Mouse (Mus musculus): Measurements from ENCODE around the gene Mrps35. TPM values are rescaled to one million over a fixed set of nuclear protein-coding genes. Genes with fewer than 3 reads are reported as not detected.

The Mrps35 gene
- polyA plus RNA-seq, 1 experiment, result 3.1 TPM

DNA sequence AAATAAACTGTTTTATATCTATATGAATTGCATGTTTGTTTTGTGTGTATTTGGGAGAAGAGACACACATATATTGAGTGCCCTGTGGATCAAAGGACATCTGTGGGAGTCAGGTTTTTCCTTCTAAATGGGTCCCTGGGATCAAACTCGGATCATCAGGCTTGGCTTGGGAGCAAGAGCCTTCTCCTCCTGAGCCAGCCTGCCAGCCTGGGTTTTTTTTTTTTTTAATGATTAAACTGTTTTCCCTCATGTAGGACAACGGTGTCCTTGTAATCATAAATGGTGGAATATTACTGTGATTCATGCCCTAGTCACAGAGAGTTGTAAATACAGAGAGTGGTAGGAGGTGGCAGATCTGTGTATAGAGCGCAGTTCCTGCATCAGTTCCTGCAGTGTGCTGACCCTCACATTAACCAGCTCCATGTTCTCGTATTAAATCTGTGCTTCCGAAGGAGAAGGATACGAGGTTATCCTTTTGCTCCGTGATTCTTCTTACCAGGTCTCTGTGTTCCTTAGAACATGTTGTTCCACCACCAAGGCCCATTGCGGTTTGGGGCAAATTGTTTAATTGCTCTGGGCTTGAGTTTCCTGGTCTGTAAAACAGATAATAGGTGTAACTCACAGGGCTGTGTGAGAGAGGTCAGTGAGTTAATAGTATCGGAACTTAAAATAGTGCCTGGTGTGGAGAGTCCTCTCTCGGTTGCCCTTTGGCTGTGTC is 21.8 kb downstream of the Mrps35 start:
- TF ChIP-seq CTCF (IDR thresholded peaks at IDR 0.05; ENCODE audit: control insufficient read depth, insufficient read depth, insufficient replicate concordance, low read depth, low read length), result no peak
- no peak for TF ChIP-seq POLR2A (IDR thresholded peaks at IDR 0.05; ENCODE audit: control insufficient read depth, low read depth, low read length)
- H3K27ac ChIP-seq (ENCODE audit: control insufficient read depth, insufficient read depth, low read depth, low read length), result no peak overlapping the region
- no peaks in the 10 kb centered on the region for H3K4me1 ChIP-seq (ENCODE audit: control insufficient read depth, insufficient read depth, low read length)
- H3K27me3 ChIP-seq (ENCODE audit: control insufficient read depth, insufficient read depth, low read length), result no peaks in the 10 kb centered on the region
- H3K4me3 ChIP-seq (ENCODE audit: control insufficient read depth, low read depth, low read length), result no peak overlapping the region
- no peaks in the 10 kb centered on the region for H3K36me3 ChIP-seq (ENCODE audit: control insufficient read depth, insufficient read depth, low read length)

DNA sequence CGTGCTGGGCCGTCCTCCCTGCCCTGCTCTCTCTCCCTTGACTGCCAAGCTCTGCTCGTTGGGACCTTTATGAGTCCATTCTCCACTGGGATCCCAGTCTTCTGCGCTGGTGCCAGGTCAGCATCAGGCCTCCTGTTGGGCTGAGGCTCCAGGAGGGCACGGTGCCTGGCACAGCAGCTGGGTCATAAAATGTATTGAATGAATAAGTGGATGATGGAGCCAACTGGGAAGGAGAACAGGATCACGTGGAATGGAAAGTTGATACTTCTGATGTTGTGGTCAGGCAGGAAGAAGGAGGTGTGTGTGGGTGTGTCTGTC is 22.3 kb downstream of the Mrps35 start:
- H3K36me3 ChIP-seq (ENCODE audit: control insufficient read depth, insufficient read depth, low read length), result no peaks in the 10 kb centered on the region
- H3K27ac ChIP-seq (ENCODE audit: control insufficient read depth, insufficient read depth, low read depth, low read length), result no peak overlapping the region

DNA sequence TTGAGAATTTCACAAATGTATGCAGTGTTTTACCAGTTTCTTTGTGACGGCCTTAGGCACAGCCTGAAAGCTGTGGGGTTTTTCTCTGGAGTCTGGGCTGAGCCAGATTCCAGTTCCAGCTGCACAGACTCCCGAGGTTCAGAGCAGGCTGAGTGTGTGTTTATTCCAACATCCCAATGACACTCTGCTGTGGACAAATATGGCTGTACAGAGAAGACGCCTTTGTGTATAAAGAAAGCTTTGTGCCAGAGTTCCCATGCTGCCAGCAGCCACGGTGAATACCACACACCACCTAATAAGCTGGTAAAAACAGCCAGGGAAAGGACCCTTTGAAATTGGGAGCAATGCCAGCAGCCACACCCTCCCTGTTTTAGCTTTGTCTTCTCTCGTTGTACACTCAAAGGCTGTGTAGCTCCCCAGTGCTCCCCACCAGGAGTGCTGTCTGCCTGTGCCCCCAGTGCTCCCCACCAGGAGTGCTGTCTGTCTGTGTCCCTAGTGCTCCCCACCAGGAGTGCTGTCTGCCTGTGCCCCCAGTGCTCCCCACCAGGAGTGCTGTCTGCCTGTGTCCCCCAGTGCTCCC is 33.3 kb downstream of the Mrps35 start:
- Histone ChIP-seq H3K4me3 (ENCODE audit: control insufficient read depth, low read depth, low read length) (no peak overlapping the region), H3K4me1 (ENCODE audit: control insufficient read depth, insufficient read depth, low read length) (no peaks in the 10 kb centered on the region), H3K36me3 (ENCODE audit: control insufficient read depth, insufficient read depth, low read length) (no peaks in the 10 kb centered on the region), H3K27ac (ENCODE audit: control insufficient read depth, insufficient read depth, low read depth, low read length) (no peak overlapping the region), H3K27me3 (ENCODE audit: control insufficient read depth, insufficient read depth, low read length) (no peaks in the 10 kb centered on the region)
- no peak for TF ChIP-seq CTCF (IDR thresholded peaks at IDR 0.05; ENCODE audit: control insufficient read depth, insufficient read depth, insufficient replicate concordance, low read depth, low read length)
- TF ChIP-seq POLR2A (IDR thresholded peaks at IDR 0.05; ENCODE audit: control insufficient read depth, low read depth, low read length), result no peak

More for the DNA sequence above, 22.3 kb downstream of the Mrps35 start:
- H3K4me1 ChIP-seq (ENCODE audit: control insufficient read depth, insufficient read depth, low read length), result no peaks in the 10 kb centered on the region
- no peak overlapping the region for H3K4me3 ChIP-seq (ENCODE audit: control insufficient read depth, low read depth, low read length)
- TF ChIP-seq POLR2A (IDR thresholded peaks at IDR 0.05; ENCODE audit: control insufficient read depth, low read depth, low read length), result no peak
- TF ChIP-seq CTCF (IDR thresholded peaks at IDR 0.05; ENCODE audit: control insufficient read depth, insufficient read depth, insufficient replicate concordance, low read depth, low read length), result no peak
- no peaks in the 10 kb centered on the region for H3K27me3 ChIP-seq (ENCODE audit: control insufficient read depth, insufficient read depth, low read length)

DNA sequence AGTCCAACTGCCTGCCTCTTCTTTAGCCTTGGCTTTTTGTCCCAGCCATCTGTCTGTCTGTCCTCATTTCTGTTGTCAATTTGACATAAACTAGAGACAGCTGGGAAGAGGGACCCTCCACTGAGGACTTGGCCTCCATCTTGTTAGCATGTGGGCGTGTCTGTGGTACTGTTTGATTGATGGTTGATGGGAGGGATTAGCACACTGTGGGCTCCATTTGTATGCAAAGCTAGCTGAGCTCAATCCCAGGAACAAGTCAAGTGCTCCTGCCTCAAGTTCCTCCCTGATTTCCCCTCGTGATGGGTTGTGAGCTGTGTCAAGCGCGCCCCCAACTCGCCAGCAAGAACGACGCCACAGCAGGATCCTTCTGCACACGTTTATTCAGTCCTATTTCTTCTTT is 34.3 kb downstream of the Mrps35 start:
- H3K27ac ChIP-seq (ENCODE audit: control insufficient read depth, insufficient read depth, low read depth, low read length), result no peak overlapping the region

DNA sequence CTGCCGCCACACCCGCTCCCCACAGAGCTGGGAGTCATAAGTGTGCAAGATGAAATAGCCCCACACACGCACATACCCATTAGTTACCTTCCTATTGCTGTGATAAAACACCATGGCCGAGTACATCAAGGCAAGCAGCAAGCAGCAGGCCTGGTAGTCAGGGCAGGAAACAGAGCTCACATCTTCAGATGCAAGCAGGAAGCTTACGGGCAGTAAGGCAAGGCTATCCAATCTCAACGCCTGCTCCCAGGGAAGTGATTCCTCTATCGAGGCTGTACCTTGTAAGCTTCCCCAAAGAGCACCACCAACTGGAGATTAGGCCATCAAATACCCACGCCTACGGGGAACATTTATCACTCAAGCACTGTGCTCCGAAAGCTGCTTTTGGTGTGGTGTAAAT is 37.4 kb downstream of the Mrps35 start:
- no peak overlapping the region for H3K27ac ChIP-seq (ENCODE audit: control insufficient read depth, insufficient read depth, low read depth, low read length)
- H3K4me3 ChIP-seq (ENCODE audit: control insufficient read depth, low read depth, low read length), result no peak overlapping the region
- H3K4me1 ChIP-seq (ENCODE audit: control insufficient read depth, insufficient read depth, low read length), result no peaks in the 10 kb centered on the region
- TF ChIP-seq POLR2A (IDR thresholded peaks at IDR 0.05; ENCODE audit: control insufficient read depth, low read depth, low read length) (no peak), CTCF (IDR thresholded peaks at IDR 0.05; ENCODE audit: control insufficient read depth, insufficient read depth, insufficient replicate concordance, low read depth, low read length) (no peak)
- H3K36me3 ChIP-seq (ENCODE audit: control insufficient read depth, insufficient read depth, low read length), result no peaks in the 10 kb centered on the region
- no peaks in the 10 kb centered on the region for H3K27me3 ChIP-seq (ENCODE audit: control insufficient read depth, insufficient read depth, low read length)

More for the DNA sequence above, 34.3 kb downstream of the Mrps35 start:
- Histone ChIP-seq H3K27me3 (ENCODE audit: control insufficient read depth, insufficient read depth, low read length) (no peaks in the 10 kb centered on the region), H3K36me3 (ENCODE audit: control insufficient read depth, insufficient read depth, low read length) (no peaks in the 10 kb centered on the region), H3K4me3 (ENCODE audit: control insufficient read depth, low read depth, low read length) (no peak overlapping the region), H3K4me1 (ENCODE audit: control insufficient read depth, insufficient read depth, low read length) (no peaks in the 10 kb centered on the region)
- no peak for TF ChIP-seq POLR2A (IDR thresholded peaks at IDR 0.05; ENCODE audit: control insufficient read depth, low read depth, low read length)
- TF ChIP-seq CTCF (IDR thresholded peaks at IDR 0.05; ENCODE audit: control insufficient read depth, insufficient read depth, insufficient replicate concordance, low read depth, low read length), result no peak

DNA sequence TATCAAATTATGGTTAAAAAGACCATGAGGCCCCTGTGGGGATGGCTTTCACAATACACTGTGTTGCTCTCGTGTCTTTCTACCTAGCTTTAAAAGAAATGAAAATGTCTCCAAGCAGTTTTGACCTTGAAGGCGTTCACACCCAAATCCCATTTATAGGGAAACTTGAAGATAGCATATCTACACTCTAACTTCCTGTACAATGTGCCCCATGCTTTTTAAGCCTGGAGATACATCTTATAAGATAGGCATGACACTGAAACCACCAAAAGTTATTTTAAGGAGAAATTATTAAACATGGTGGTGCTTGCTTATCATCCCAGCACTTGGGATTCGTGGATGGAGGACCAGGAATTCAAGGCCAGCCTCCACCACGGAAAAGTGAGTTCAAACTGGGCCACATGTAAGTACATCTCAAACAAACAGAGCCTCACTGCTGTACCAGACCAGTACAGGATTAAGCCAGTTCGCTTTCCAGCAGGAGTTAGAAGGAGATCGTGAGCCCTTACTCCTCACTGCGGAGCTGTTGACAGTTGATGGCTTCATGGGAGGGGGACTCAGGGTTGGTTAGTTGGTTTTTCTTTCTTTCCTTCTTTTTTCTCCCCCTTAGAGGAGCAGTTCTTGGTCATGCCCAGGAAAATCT is 43.0 kb downstream of the Mrps35 start:
- Histone ChIP-seq H3K27ac (ENCODE audit: control insufficient read depth, insufficient read depth, low read depth, low read length) (no peak overlapping the region), H3K4me3 (ENCODE audit: control insufficient read depth, low read depth, low read length) (no peak overlapping the region), H3K4me1 (ENCODE audit: control insufficient read depth, insufficient read depth, low read length) (peaks cover 9% of the 10 kb centered on the region), H3K27me3 (ENCODE audit: control insufficient read depth, insufficient read depth, low read length) (no peaks in the 10 kb centered on the region), H3K36me3 (ENCODE audit: control insufficient read depth, insufficient read depth, low read length) (no peaks in the 10 kb centered on the region)
- no peak for TF ChIP-seq CTCF (IDR thresholded peaks at IDR 0.05; ENCODE audit: control insufficient read depth, insufficient read depth, insufficient replicate concordance, low read depth, low read length)
- TF ChIP-seq POLR2A (IDR thresholded peaks at IDR 0.05; ENCODE audit: control insufficient read depth, low read depth, low read length), result no peak

DNA sequence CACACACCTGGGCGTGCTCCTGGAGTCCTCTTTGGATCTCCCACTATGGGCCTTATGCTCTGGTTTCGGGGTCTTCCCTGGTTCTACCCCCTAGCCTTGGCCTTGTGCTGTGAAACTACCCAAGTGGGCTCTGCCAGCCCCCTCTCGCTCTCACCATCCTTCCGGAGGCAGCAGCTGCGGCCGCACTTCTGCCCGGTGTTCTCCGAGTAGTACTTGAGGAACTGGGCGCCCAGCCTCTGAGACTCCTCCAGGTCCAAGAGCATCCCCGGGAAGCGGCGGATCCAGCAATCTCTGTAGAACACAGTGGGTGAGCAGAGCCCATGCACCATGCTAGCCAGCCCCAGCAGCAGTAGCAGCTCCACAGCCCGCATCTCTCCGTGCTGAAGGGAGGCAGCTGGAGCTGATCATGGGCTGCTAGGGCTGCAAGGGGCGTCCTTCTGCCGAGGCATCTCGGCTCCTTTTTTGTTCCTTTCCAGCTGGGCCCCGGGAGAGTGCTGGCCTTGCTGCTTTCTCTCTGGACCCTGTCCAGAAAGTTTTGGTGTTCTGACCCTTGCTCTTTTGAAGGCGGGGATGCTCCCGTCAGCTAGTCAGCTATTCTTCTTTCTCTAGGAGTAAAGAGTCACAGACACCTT is 44.1 kb downstream of the Mrps35 start, which contains the start of gene Mansc4:
Mansc4 (minus strand) TSS at position 439 of the 632 bp plus-strand sequence.
- H3K36me3 ChIP-seq (ENCODE audit: control insufficient read depth, insufficient read depth, low read length), result no peaks in the 10 kb centered on the region
- H3K27me3 ChIP-seq (ENCODE audit: control insufficient read depth, insufficient read depth, low read length), result no peaks in the 10 kb centered on the region
- H3K4me3 ChIP-seq (ENCODE audit: control insufficient read depth, low read depth, low read length), result peak within 1 kb of the TSS; percentile 33
- no peak for TF ChIP-seq CTCF (IDR thresholded peaks at IDR 0.05; ENCODE audit: control insufficient read depth, insufficient read depth, insufficient replicate concordance, low read depth, low read length)
- TF ChIP-seq POLR2A (IDR thresholded peaks at IDR 0.05; ENCODE audit: control insufficient read depth, low read depth, low read length), result no peak
- H3K4me1 ChIP-seq (ENCODE audit: control insufficient read depth, insufficient read depth, low read length), result peaks cover 15% of the 10 kb centered on the region
- peak within 1 kb of the TSS; percentile 53 for H3K27ac ChIP-seq (ENCODE audit: control insufficient read depth, insufficient read depth, low read depth, low read length)
